Mouse (Mus musculus) CD8-positive naive resting alpha-beta T cell, adult 57 days (primary cell): ENCODE data around the gene Vmn1r29. TPM values are rescaled to one million over a fixed set of nuclear protein-coding genes. Genes with fewer than 3 reads are reported as not detected.

Source experiments
- total RNA-seq: library from RNA; stranded (reverse); gene quantifications from one replicate; pipeline ENCODE4 v1.2.4, GENCODE M21; 2023

Vmn1r29 gene
- total RNA-seq = not detected

DNA sequence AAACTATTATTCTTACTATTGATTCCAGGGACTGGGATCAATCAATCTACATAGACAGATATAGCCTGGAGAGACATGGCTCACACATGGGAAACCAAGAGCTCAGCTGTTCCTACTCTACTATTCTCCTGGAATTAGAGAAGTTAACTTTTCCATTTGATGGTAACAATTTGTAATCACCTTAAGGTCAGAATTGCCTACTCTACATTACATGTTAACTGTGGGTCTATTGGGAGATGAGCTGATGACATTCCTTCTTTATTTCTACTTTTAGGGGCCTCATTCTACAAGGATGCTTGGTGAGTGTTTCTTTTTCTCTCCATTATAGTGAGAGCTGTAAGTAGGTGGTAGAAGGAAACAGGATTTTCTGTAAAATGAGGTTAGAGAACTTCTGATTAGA is at the start of gene Vmn1r29:
TSS of gene Vmn1r29 (plus strand) at position 301 of the 400 bp plus-strand sequence.

DNA sequence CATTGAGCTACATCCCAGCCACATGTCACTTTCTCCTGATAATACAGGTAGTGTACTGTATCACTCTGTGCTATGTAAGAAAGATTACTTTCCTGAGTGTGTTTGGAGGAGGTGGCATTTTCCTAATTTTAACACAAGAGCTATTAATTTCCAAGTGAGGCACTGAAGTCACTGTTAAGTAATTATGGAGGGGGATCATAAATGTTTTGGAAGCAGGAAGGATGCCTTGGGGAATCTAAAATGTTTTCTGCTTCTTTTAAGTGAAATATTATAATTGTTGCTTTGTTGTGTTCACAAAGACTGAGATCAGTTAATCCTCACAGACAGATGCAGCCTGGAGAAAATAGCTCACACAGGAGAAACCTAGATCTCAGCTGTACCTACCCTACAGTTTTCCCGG is 39.6 kb upstream of the Vmn1r29 start, which contains the start of gene Vmn1r28:
TSS of gene Vmn1r28 (plus strand) at position 301 of the 400 bp plus-strand sequence.

Other genes with a start within 250 kb of the Vmn1r29 start
- gene Vmn1r27, start 82.7 kb upstream of the Vmn1r29 start, total RNA-seq = not detected
- gene Vmn1r28, start 39.5 kb upstream of the Vmn1r29 start, total RNA-seq = not detected
- gene Vmn1r30, start 141.8 kb downstream of the Vmn1r29 start, total RNA-seq = not detected
- gene Vmn1r31, start 173.8 kb downstream of the Vmn1r29 start, total RNA-seq = not detected